Mouse (Mus musculus) lung, adult 2 months (tissue): ENCODE results near the gene Zfp93. TPM values are rescaled to one million over a fixed set of nuclear protein-coding genes. Genes with fewer than 3 reads are reported as not detected.

Experiments
- DNase-seq: peaks from one replicate; pipeline ENCODE4 v3.0.0; 2022
- H3K4me1 ChIP-seq: fragments of 200-500 bp; 2 replicates; pipeline ENCODE4 v1.6.1; 2011; ENCODE audit warnings: low read length; ENCODE audit not compliant: control insufficient read depth, insufficient read depth
- H3K4me3 ChIP-seq: fragments of 200-500 bp; replicated peaks from 2 replicates; pipeline ENCODE3; 2011; ENCODE audit warnings: low read depth, mild to moderate bottlenecking, control low read depth, low read length; ENCODE audit errors: extremely low read depth
- CTCF ChIP-seq: fragments of 200-500 bp; IDR thresholded peaks from 2 replicates; pipeline ENCODE4 v1.5.1; 2011; ENCODE audit warnings: mild to moderate bottlenecking, low read length, control low read depth; ENCODE audit not compliant: insufficient read depth
- POLR2A ChIP-seq: fragments of 200-500 bp; IDR thresholded peaks from 2 replicates; pipeline ENCODE4 v1.6.1; 2011; ENCODE audit warnings: low read depth, mild to moderate bottlenecking, control low read depth, low read length, borderline replicate concordance; ENCODE audit errors: extremely low read depth
- WGBS: fragments of 180-500 bp; shearing (Covaris S2); methylation state at CpG from one replicate; pipeline ENCODE4 v1.1.7; 2018; 5-methylcytosine and 5-hydroxymethylcytosine counted together
- polyA plus RNA-seq: library from polyadenylated mRNA; depleted of rRNA; stranded (reverse); fragments of >200 nt; gene quantifications from 2 replicates; pipeline ENCODE4 v1.2.3, GENCODE M21; 2012

The Zfp93 gene
- polyA plus RNA-seq, 1 experiment, result 1.6 TPM

GRCm38 (mm10) chr7:24290106-24290693 lies 20.0 kb downstream of the Zfp93 start:
- DNase-seq, result no peak
- Histone ChIP-seq H3K4me3 (no peak overlapping the region), H3K4me1 (no peaks in the 10 kb centered on the region)
- TF ChIP-seq CTCF (no peak), POLR2A (no peak)
- 98% methylated on average over 4 of the region's 4 CpGs for WGBS

DNA sequence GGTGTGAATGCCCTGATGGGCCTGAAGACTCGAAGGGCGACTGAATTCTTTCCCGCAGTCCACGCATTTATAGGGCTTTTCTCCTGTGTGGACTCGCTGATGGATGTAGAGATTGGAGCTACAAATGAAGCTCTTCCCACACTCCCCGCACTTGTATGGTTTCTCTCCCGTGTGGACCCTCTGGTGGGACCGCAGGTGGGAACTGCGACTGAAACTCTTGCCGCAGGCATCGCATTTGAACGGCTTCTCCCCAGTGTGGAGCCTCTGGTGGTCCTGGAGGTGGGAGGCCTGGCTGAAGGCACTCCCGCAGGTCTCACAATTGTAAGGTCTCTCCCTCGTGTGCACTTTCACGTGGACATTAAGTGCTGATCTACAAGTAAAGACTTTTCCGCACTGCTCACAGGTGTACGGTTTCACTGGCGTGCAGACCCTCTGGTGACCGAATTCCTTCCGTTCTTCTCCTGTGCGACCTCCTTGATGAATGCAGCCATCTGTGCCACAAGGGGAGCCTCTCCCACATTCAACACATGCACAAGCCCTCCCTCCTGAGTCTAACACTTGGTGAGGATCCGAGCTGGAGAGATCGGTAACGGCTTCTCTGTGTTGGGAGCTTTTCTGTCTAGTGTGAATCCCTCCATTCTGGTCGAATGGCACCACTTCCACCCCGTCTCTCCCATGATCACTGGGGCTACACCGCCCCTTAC lies 21.3 kb downstream of the Zfp93 start:
- TF ChIP-seq POLR2A, result no peak
- TF ChIP-seq CTCF, result no peak
- DNase-seq, result no peak
- Histone ChIP-seq H3K4me3 (no peak overlapping the region), H3K4me1 (no peaks in the 10 kb centered on the region)
- 93% methylated on average over 27 of the region's 27 CpGs for WGBS

- Histone ChIP-seq H3K4me3 (no peak overlapping the region), H3K4me1 (no peaks in the 10 kb centered on the region)
- TF ChIP-seq POLR2A, result no peak
- no peak for TF ChIP-seq CTCF
- WGBS, result 79% methylated on average over 12 of the region's 12 CpGs
- no peak for DNase-seq
Observed at GRCm38 (mm10) chr7:24293061-24293851, 23.0 kb downstream of the Zfp93 start.

DNA sequence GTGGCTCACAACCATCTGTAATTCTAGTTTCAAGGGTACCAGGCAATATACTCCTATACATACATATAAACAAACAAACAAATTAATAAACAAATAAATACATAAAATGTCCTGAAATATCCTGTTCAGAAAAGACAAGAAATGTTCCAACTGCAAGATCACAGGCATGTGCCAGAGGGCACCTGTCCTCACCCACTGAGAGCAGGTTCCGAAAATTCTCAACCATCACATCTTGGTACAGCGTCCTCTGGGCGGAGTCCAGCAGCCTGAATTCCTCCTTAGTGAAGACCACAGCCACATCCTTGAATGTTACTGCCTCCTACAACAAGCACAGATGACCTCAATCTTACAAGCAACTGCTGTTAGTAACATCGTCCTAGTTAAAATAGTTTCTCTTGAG lies 24.5 kb downstream of the Zfp93 start:
- H3K4me1 ChIP-seq, result no peaks in the 10 kb centered on the region; the same call in 1 of the 2 replicates
- H3K4me3 ChIP-seq, result no peak overlapping the region
- no peak for DNase-seq
- no peak for TF ChIP-seq CTCF
- TF ChIP-seq POLR2A, result no peak
- WGBS, result 96% methylated on average over 4 of the region's 4 CpGs

- WGBS, result 97% methylated on average over 7 of the region's 7 CpGs
- DNase-seq, result no peak
- Histone ChIP-seq H3K4me3 (no peak overlapping the region), H3K4me1 (no peaks in the 10 kb centered on the region; the same call in 1 of the 2 replicates)
- no peak for TF ChIP-seq POLR2A
- TF ChIP-seq CTCF, result no peak
Observed at GRCm38 (mm10) chr7:24295376-24295775, 25.2 kb downstream of the Zfp93 start.

DNA sequence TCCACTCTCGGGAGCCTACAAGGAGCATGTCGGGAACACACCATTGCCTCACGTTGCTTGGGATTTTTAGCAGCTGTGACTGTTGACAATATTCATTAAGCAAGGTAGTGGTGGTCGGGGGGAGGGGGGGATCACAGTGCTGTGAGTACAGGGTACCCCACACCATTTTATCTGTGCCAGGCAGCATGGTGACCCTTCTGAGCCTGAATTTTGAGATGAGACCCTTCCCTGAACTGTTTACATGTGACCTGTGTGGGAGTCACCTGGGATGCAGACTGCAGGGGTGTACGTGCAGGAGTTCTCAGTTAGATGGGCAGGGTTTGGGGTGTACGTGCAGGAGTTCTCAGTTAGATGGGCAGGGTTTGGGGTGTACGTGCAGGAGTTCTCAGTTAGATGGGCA lies 26.2 kb downstream of the Zfp93 start:
- TF ChIP-seq POLR2A (no peak), CTCF (no peak)
- DNase-seq, result no peak
- 95% methylated on average over 7 of the region's 7 CpGs for WGBS
- Histone ChIP-seq H3K4me3 (no peak overlapping the region), H3K4me1 (no peaks in the 10 kb centered on the region; the same call in 1 of the 2 replicates)

DNA sequence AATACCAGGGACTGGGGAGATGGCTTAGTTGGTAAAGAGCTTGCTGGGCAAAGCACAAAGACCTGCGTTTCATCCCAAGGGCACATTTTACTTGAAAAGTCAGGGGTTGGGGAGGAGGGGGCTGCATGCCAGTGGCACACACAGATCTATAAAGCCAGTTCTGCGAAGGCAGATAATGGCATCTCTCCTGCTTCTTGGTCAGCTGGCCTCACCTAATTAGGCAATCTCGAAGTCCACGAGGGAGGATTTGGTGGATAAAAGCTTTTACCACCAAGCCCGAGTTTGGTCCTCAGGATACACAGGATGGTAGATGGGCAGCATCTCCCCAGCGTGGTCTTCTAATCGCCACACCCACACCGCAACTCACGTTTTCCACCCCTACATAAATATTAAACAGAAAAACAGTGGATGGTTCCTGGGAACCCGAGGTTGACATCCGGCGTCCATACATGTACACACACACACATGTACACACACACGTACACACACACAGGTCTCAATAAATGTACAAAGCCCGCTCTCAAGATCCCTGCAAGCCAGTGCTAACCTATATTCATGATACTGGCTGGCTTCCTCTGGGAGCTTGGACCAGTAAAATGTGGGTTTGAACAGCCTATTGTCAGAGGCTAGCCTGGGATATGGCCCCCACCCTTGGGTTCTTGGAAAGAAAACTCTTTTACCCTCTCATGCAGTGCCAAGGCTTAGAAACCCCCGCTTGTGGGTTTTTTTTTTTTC lies 27.3 kb downstream of the Zfp93 start:
- DNase-seq, result no peak
- H3K4me3 ChIP-seq, result no peak overlapping the region
- no peaks in the 10 kb centered on the region; the same call in 1 of the 2 replicates for H3K4me1 ChIP-seq
- TF ChIP-seq CTCF (no peak), POLR2A (no peak)
- WGBS, result 93% methylated on average over 15 of the region's 15 CpGs

GRCm38 (mm10) chr7:24298635-24298972 lies 28.4 kb downstream of the Zfp93 start:
- no peak for DNase-seq
- WGBS, result 2% methylated on average over 12 of the region's 12 CpGs

DNA sequence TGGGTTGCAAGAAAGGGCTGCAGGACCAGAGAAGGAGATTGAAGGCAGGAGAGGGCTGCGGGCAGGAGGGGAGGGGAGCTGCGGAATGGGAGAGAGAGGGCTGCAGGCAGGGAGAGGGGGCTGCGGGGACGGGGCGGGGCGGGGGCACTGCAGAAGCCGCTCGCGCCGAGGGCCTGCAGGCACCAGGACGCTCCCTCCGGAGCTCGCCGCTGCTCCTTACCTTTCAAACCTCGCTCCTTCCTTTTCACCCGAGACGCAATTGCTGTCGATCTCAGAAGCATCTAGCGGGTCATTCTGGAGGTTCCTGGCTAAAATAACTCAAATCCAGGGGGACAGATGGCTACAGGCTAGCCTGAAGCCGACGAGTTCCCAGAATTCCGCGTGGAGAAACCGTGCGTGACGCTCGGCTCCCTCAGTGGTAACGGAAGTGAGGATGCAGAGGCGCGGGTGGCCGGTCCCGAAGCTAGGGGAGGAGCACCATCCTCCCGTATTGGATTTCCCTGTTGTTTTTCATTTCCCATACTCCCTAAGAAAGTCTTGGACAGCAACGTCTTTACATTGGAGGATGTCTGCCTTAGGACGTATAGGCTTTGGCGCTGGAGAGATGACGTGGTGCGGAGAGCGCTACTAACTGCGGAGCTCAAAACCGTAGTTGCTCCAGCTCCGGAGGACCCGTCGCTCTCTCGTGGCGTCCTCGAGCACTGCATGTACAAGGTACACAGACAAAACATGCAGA lies 28.9 kb downstream of the Zfp93 start:
- DNase-seq, result peak; percentile 73
- WGBS, result under 1% methylated on average over 43 of the region's 47 CpGs
- TF ChIP-seq CTCF, result peak; percentile 53
- TF ChIP-seq POLR2A, result 0 out of 2 replicates have a peak, but pooled peaks have one; percentile 37
- H3K4me3 ChIP-seq, result peak overlapping the region; percentile 90
- H3K4me1 ChIP-seq, result no peaks in the 10 kb centered on the region; the same call in 1 of the 2 replicates

More at GRCm38 (mm10) chr7:24298635-24298972, 28.4 kb downstream of the Zfp93 start:
- peak overlapping the region; percentile 90 for H3K4me3 ChIP-seq
- TF ChIP-seq POLR2A, result no peak
- TF ChIP-seq CTCF, result no peak
- no peaks in the 10 kb centered on the region; the same call in 1 of the 2 replicates for H3K4me1 ChIP-seq
